Mouse (Mus musculus): ENCODE data around the gene Sema3f.

Gene Sema3f

GRCm38 (mm10) chr9:107715632-107716031 is 5.4 kb upstream of the Sema3f start:
- in situ Hi-C loops (cut with MboI, MseI): no loop called here

- in situ Hi-C loops (cut with MboI, MseI): no loop called here
Observed at GRCm38 (mm10) chr9:107714221-107714952, 4.1 kb upstream of the Sema3f start.

DNA sequence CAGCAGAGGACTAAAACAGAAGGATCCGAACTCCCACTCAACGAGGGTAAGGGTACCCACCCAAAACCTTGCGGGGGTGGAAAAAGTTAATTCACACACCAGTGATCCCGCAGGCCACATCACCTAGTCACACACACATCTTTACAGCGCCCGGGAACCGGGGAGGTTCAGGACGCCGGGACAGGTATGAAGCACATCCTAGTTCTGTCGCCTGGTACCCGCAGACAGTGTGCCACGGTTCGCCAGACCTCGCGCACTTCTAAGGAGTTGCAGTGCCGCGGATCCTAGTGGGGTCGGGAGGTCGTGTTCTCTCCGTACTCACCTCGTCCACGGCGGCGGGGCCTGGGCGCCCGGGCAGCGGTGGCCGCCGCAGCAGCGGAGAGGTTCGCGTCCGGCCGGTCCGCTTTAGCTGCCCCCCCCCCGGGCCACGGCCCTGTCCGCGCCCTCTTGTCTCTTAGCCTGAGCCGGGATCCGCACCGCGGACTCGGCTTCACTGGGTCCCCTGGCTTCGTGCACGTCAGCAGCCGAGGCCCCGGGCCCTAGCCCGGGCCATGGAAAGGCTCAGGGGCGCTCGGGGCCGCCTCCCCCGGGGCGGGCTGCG is 1.1 kb downstream of the Sema3f start:
- in situ Hi-C loops (cut with MboI, MseI): no loop called here

GRCm38 (mm10) chr9:107708439-107709095 is 1.7 kb downstream of the Sema3f start:
- in situ Hi-C loops (cut with MboI, MseI): no loop called here

DNA sequence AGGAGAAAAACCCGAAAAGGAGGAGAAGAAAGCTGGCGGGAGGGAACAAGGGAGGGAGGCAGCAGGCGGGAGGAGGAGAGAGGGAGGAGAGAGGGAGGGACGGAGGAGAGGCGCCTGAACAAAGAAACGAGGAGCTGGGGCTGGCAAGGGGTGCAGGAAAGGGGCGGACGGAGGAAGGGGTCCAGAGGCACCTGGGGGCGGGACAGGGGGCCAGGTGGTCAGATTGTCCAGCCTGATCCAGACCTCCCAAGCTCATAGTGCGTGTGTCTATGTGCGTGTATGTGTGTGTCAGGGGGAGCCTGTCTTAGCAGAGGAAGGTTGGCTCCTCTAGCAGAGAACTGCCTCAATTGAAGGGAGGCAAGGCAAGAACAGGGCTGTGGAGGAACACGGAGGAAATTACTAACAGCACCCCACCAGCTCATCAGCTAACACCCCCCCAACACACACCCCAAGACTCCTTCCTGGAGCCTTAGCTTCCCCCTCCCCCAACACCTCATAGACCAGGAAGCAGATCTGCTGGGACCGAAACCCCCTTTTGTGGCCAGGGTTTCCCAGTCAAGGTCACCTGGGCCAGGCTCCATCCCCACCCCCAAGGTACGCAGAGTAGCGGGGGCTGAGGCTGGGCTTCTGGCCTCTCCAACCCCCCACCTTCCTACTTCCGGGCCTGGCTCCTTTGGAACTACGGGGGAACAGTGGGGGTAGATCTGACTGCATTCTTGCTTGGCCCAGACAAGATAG is 2.4 kb downstream of the Sema3f start:
- in situ Hi-C loops (cut with MboI, MseI): no loop called here

- in situ Hi-C loops (cut with MboI, MseI): no loop called here
Observed at GRCm38 (mm10) chr9:107706781-107707211, 3.5 kb downstream of the Sema3f start.

DNA sequence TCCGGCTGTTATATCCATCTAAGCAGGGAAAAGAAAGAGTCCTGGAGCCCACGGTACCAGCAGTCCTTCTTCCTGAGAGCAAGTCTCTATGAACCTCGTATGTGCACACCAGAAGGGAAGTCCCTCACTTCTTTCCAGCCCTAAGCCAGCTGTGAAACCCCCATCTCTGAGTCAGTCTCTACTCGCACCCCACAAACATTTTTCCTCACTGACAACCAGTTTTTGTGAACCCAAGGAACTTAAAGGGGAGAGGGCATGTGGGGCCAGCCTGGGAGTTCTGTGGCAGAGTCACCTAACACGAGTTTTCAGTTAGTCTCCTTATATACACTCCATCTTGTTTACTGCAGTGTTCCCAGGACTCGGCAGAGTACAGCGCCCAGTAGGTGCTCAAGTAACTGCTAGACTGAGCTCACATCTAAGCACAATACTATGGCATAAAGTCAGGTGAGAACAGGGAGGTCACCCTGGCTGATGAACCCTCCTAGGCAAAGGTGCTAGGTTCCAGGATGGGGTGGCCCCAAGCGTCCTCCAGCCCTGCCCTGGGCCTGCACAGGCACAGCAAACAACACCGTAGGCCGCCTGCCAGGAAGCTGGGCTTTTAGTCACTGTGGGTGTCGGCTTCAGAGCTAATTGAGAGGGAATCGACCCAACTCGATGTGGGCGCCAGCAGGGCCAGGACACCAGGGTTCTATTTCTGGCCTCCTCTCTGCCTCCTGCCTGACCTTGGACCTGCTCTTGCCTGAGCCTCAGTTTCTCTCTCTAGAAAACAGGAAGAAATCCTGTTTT is 6.7 kb downstream of the Sema3f start:
- in situ Hi-C loops (cut with MboI, MseI): no loop called here

GRCm38 (mm10) chr9:107702606-107703185 is 7.6 kb downstream of the Sema3f start:
- in situ Hi-C loops (cut with MboI, MseI): no loop called here

DNA sequence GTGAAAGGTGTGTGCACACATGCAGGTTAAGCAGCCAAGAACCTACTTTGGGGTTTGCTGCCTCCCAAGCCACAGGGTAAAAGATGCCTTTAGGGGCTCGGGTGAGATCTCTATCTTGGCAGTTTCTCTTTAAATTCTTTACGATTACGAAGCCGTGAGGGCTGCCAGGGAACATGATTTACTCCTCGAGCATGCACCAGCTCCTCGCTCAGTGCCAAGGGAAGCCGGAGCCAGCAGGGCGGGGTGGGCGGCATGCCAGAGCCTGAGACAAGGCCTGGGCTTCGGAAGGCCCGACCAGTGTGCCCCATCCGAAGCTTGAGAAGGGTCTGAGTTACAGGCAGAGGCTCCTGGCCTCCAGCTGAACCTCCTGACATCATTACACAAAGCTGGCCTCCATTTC is 8.7 kb downstream of the Sema3f start:
- in situ Hi-C loops (cut with MboI, MseI): no loop called here

- in situ Hi-C loops (cut with MboI, MseI): no loop called here
Observed at GRCm38 (mm10) chr9:107700114-107700571, 10.1 kb downstream of the Sema3f start.

DNA sequence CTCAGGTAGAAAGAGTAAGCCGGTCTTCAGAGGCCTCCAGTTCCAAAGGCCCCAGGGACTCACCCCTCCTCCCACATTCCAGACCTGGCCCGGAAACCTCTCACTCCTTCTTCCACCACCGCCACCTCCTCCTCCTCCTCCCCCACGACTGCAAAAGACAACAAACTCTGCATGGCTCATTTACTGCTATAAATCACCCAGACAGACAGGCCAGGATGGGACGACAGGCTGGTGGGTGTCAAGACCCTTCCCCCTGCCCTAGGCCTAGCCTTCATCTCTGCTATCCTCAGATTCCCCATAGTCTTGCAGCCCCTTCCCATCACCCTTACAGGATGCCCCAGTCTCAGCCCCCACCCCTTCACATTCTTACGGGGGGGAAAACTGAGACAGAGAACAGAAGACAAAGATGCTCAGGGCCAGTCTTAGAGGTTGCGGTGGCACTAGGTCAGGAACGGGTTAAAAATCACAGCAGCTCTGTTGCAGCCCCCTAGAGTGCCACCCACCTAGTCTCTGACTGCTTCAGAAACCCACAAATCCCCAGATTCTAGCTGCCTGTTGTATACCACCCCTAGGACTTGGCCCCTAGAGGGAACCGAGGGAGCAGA is 10.8 kb downstream of the Sema3f start:
- in situ Hi-C loops (cut with MboI, MseI): no loop called here

DNA sequence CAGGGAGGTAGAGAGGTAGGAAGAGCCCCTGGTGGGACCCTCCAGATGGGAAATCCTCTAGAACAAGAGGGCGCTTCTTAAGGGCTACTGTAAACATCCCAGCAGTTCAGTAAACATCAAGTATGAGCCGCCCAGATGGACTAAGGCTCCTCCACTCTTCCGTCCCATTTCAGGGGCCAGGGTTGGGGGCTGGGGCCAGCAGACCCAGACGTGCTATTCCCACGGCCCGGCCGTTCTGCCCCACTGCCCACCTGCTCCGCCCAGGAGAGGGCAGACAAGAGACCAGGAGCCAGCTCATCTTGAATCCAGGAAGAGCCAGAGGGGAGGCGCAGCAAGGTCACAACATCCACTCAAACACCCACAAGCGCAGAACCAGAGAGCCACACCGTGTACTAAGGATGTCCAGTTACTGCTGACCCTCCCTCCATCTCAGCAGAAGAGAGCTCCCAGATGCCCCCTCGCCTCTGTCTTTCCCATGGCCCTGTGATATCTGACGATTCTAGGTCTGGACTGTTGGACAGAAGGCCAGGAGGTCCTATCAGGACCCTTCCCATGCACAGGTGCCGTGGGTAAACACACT is 11.6 kb downstream of the Sema3f start:
- in situ Hi-C loops (cut with MboI, MseI): no loop called here

GRCm38 (mm10) chr9:107697811-107698521 is 12.3 kb downstream of the Sema3f start:
- in situ Hi-C loops (cut with MboI, MseI): no loop called here

GRCm38 (mm10) chr9:107696845-107697610 is 13.2 kb downstream of the Sema3f start:
- in situ Hi-C loops (cut with MboI, MseI): no loop called here

DNA sequence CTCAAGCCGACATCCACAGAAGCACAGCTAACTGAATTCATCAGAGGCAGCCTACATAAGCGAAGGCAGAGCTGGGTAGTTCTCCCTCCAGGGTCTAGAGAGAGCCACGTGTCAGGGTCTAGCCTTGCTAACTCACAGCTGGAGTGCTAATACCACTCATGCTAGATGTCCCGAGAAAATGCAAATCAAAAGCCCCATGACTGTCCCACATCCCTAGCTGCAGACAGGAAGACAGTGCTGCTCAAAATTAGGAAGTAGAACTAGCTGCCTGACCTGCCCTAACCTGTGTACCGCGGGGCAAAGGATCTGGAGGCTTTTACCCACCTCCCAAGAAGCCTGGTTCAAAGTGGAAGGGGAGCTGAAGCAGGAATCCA is 14.2 kb downstream of the Sema3f start:
- in situ Hi-C loops (cut with MboI, MseI): no loop called here

DNA sequence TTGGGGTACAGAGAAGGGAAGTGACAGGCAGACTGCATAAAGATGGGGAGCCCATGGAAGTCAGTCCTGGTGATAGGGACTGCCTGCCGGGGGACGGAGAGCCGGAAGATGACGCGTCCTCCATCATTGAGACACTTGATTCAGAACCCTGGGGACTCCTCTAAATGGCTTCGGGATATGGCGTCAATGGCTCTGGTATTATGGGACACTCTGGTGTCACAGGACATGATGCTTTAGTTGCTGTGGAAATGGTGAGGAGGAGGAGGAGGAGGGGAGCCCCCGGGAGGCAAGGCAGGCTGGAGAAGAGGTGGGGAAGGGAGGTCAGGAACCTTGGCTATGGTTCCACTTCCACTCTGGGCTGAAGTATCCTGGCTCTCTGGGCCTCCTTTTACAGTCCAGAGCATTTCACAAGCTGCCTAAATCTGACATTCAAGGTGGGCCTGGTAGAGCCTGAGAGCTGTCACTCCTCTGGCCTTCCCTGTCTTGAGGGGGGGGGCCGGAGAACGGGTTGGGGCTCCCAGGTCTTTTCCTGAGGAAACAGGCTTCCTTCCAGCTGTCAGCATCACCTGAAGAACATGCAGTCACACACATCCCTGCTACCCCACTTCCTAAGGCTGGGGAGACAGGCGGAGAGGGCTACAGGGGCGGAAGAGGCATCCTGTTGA is 14.7 kb downstream of the Sema3f start:
- in situ Hi-C loops (cut with MboI, MseI): no loop called here

DNA sequence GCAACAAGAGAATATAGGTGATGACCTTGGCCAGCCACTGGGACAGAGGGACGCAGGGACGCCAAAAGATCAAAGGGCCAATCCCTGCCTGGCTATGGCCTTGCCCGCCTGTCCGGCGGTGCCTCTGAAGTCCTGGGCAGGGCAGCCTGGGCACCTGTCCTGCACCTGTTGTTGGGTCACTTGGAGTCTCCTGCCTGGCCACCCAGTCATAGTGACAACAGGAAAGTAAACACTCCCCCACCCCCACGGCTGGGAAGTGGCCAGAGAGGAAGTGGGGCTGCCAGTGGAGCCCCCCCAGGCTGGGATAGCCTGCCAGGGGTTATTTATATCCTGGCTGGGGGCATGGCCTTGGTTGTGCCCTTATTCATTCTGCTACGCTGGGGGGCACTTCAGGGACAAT is 15.6 kb downstream of the Sema3f start:
- in situ Hi-C loops (cut with MboI, MseI): no loop called here

- in situ Hi-C loops (cut with MboI, MseI): no loop called here
Observed at GRCm38 (mm10) chr9:107693433-107693987, 16.8 kb downstream of the Sema3f start.

Measured in regulatory T cell (primary cell).